Mouse (Mus musculus): ENCODE measurements around the gene Podxl2. TPM values are rescaled to one million over a fixed set of nuclear protein-coding genes. Genes with fewer than 3 reads are reported as not detected.
A peak's percentile ranks its signal among the peaks of the same experiment; 100 is the strongest.

Podxl2 gene
- polyA plus RNA-seq, 1 experiment from 2014 or later, result 525 TPM

DNA sequence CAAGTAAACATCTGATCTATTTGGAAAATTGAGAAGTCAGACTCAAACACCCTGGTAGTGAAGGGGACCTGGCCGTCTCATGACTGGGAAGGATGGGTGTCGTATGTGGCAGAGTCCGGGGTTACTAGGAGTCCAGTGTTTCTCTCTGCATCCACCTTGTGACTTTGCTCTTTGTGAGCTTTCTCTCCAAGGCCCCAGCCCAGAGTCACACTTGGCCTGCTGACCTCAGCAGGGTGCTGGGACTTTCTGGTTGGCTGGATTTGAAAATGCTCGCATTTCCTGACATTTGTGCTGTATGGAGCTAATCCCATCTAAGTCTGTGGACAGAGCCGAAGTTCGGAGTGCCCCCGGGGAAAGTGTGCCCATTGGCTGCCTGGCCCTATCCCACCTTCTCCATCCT lies 30.2 kb upstream of the Podxl2 start:
- WGBS, result 87% methylated on average over 7 of the region's 7 CpGs
- ATAC-seq (ENCODE audit: low FRiP score), result no peak
- H3K9ac ChIP-seq, result no peak overlapping the region
- DNase-seq (ENCODE audit: low spot score), result no peak
- H3K4me3 ChIP-seq (replicated peaks; ENCODE audit: low read length), result no peak overlapping the region
- peaks cover 23% of the 10 kb centered on the region for H3K4me1 ChIP-seq (replicated peaks; ENCODE audit: control insufficient read depth, insufficient read depth, low read length)
- H3K9me3 ChIP-seq (ENCODE audit: control insufficient read depth, low read length), result no peaks in the 10 kb centered on the region
- H3K27me3 ChIP-seq (ENCODE audit: control insufficient read depth, insufficient read depth, low read length), result no peaks in the 10 kb centered on the region
- H3K36me3 ChIP-seq (replicated peaks; ENCODE audit: control insufficient read depth, insufficient read depth), result peaks cover 3% of the 10 kb centered on the region; the same call in 1 of the 2 replicates
- H3K27ac ChIP-seq, result no peak overlapping the region
- no peak overlapping the region for H3K4me2 ChIP-seq (replicated peaks)

GRCm38 (mm10) chr6:88904456-88904974 lies 29.7 kb upstream of the Podxl2 start:
- peaks cover 23% of the 10 kb centered on the region for H3K4me1 ChIP-seq (replicated peaks; ENCODE audit: control insufficient read depth, insufficient read depth, low read length)
- no peaks in the 10 kb centered on the region; the same call in 1 of the 2 replicates for H3K36me3 ChIP-seq (replicated peaks; ENCODE audit: control insufficient read depth, insufficient read depth)
- H3K27me3 ChIP-seq (ENCODE audit: control insufficient read depth, insufficient read depth, low read length), result no peaks in the 10 kb centered on the region
- WGBS, result 93% methylated on average over 4 of the region's 4 CpGs
- H3K4me2 ChIP-seq (replicated peaks), result no peak overlapping the region
- no peak overlapping the region for H3K9ac ChIP-seq
- no peaks in the 10 kb centered on the region for H3K9me3 ChIP-seq (ENCODE audit: control insufficient read depth, low read length)
- DNase-seq (ENCODE audit: low spot score) (no peak), ATAC-seq (ENCODE audit: low FRiP score) (no peak)
- H3K4me3 ChIP-seq (replicated peaks; ENCODE audit: low read length), result no peak overlapping the region
- H3K27ac ChIP-seq, result no peak overlapping the region

DNA sequence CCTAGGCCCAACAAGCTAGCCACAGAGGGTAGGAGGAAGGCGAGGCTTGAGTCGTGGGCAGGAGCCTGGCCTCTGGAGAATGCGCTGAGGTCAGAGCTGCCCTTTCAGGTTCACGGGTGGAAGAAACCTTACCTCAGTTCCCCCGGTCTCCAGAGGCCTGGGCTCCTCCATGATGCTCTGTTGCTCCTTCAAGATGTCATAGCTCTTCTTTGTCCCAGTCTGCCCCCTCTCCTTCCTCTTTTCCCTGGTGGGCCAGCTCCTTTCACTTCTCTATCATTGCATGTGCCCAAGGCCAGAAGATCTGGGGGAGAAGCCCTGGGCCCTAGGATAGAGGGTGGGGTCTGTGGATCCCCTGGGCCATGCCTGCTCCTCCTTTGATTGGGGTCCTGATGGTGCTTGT lies 28.9 kb upstream of the Podxl2 start:
- DNase-seq (ENCODE audit: low spot score) (no peak), ATAC-seq (ENCODE audit: low FRiP score) (no peak)
- H3K4me3 ChIP-seq (replicated peaks; ENCODE audit: low read length), result no peak overlapping the region; the same call in 1 of the 2 replicates
- 82% methylated on average over 5 of the region's 5 CpGs for WGBS
- no peak overlapping the region for H3K27ac ChIP-seq
- no peaks in the 10 kb centered on the region for H3K27me3 ChIP-seq (ENCODE audit: control insufficient read depth, insufficient read depth, low read length)
- peak overlapping the region; percentile 98 for H3K4me2 ChIP-seq (replicated peaks)
- no peaks in the 10 kb centered on the region for H3K36me3 ChIP-seq (replicated peaks; ENCODE audit: control insufficient read depth, insufficient read depth)
- peaks cover 23% of the 10 kb centered on the region for H3K4me1 ChIP-seq (replicated peaks; ENCODE audit: control insufficient read depth, insufficient read depth, low read length)
- no peaks in the 10 kb centered on the region for H3K9me3 ChIP-seq (ENCODE audit: control insufficient read depth, low read length)
- peak overlapping the region; percentile 75; the same call in 1 of the 2 replicates for H3K9ac ChIP-seq

GRCm38 (mm10) chr6:88901947-88902820 lies 27.3 kb upstream of the Podxl2 start, which contains the start of gene Tpra1:
TSS of gene Tpra1 (plus strand) at chr6:88902251.
- under 1% methylated on average over 66 of the region's 66 CpGs for WGBS
- no peaks in the 10 kb centered on the region for H3K27me3 ChIP-seq (ENCODE audit: control insufficient read depth, insufficient read depth, low read length)
- no peaks in the 10 kb centered on the region for H3K36me3 ChIP-seq (replicated peaks; ENCODE audit: control insufficient read depth, insufficient read depth)
- H3K4me1 ChIP-seq (replicated peaks; ENCODE audit: control insufficient read depth, insufficient read depth, low read length), result peaks cover 26% of the 10 kb centered on the region
- no peaks in the 10 kb centered on the region for H3K9me3 ChIP-seq (ENCODE audit: control insufficient read depth, low read length)
- H3K27ac ChIP-seq, result peak within 1 kb of the TSS; percentile 77
- peak within 1 kb of the TSS; percentile 57 for H3K4me3 ChIP-seq (replicated peaks; ENCODE audit: low read length)
- peak within 1 kb of the TSS; percentile 75 for H3K9ac ChIP-seq
- ATAC-seq (ENCODE audit: low FRiP score), result peak; percentile 89
- H3K4me2 ChIP-seq (replicated peaks), result peak within 1 kb of the TSS; percentile 98
- DNase-seq (ENCODE audit: low spot score), result peak; percentile 95

- Histone ChIP-seq H3K27ac (peak overlapping the region; percentile 66), H3K4me1 (replicated peaks; ENCODE audit: control insufficient read depth, insufficient read depth, low read length) (peaks cover 26% of the 10 kb centered on the region), H3K4me3 (replicated peaks; ENCODE audit: low read length) (peak overlapping the region; percentile 57), H3K27me3 (ENCODE audit: control insufficient read depth, insufficient read depth, low read length) (no peaks in the 10 kb centered on the region), H3K4me2 (replicated peaks) (peak overlapping the region; percentile 98), H3K9ac (peak overlapping the region; percentile 75), H3K9me3 (ENCODE audit: control insufficient read depth, low read length) (no peaks in the 10 kb centered on the region), H3K36me3 (replicated peaks; ENCODE audit: control insufficient read depth, insufficient read depth) (no peaks in the 10 kb centered on the region)
- DNase-seq (ENCODE audit: low spot score) (no peak), ATAC-seq (ENCODE audit: low FRiP score) (peak; percentile 1; the same call in 1 of the 2 replicates)
- WGBS, result 10% methylated on average over 5 of the region's 5 CpGs
Measured at GRCm38 (mm10) chr6:88901471-88901870, 26.6 kb upstream of the Podxl2 start.

- Histone ChIP-seq H3K9ac (no peak overlapping the region), H3K27me3 (ENCODE audit: control insufficient read depth, insufficient read depth, low read length) (no peaks in the 10 kb centered on the region), H3K4me3 (replicated peaks; ENCODE audit: low read length) (no peak overlapping the region), H3K36me3 (replicated peaks; ENCODE audit: control insufficient read depth, insufficient read depth) (no peaks in the 10 kb centered on the region; the same call in 1 of the 2 replicates), H3K4me2 (replicated peaks) (no peak overlapping the region), H3K27ac (no peak overlapping the region), H3K9me3 (ENCODE audit: control insufficient read depth, low read length) (no peaks in the 10 kb centered on the region), H3K4me1 (replicated peaks; ENCODE audit: control insufficient read depth, insufficient read depth, low read length) (peaks cover 26% of the 10 kb centered on the region)
- DNase-seq (ENCODE audit: low spot score) (no peak), ATAC-seq (ENCODE audit: low FRiP score) (no peak)
- WGBS, result 95% methylated on average over 2 of the region's 2 CpGs
Measured at GRCm38 (mm10) chr6:88899628-88900027, 24.8 kb upstream of the Podxl2 start.

GRCm38 (mm10) chr6:88899086-88899485 lies 24.2 kb upstream of the Podxl2 start:
- no peak overlapping the region for H3K9ac ChIP-seq
- no peaks in the 10 kb centered on the region for H3K9me3 ChIP-seq (ENCODE audit: control insufficient read depth, low read length)
- H3K4me2 ChIP-seq (replicated peaks), result peak overlapping the region; percentile 88
- H3K36me3 ChIP-seq (replicated peaks; ENCODE audit: control insufficient read depth, insufficient read depth), result no peaks in the 10 kb centered on the region; the same call in 1 of the 2 replicates
- ATAC-seq (ENCODE audit: low FRiP score) (no peak), DNase-seq (ENCODE audit: low spot score) (no peak)
- no peak overlapping the region for H3K27ac ChIP-seq
- H3K4me3 ChIP-seq (replicated peaks; ENCODE audit: low read length), result peak overlapping the region; percentile 49; the same call in 1 of the 2 replicates
- no peaks in the 10 kb centered on the region for H3K27me3 ChIP-seq (ENCODE audit: control insufficient read depth, insufficient read depth, low read length)
- H3K4me1 ChIP-seq (replicated peaks; ENCODE audit: control insufficient read depth, insufficient read depth, low read length), result peaks cover 24% of the 10 kb centered on the region
- WGBS, result 61% methylated on average over 4 of the region's 4 CpGs

DNA sequence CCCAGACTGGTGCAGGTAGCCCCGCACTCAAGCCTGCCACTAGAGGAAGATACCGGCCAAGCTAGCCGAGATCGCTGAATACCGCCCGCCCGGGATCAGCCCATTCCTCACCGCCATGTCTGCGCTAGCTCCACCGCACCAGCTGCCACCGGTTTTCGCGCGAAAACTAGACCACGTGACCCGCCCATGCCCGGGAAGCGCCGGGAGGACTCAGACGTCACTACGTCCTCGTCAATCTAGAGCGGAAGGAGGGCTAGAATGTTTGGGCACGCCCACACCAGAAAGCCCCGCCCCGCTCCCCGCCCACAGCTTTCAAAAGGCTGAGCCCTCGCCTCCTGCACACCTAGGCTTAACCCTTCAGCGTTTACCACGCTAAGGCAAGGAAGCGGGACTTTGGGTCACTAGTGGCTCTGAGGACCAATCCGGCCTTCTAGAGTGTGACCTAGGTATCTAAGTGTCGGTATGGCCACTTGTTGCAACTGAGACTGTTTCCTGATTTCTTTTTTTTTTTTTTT lies 23.7 kb upstream of the Podxl2 start, which contains the start of gene Mcm2:
Gene Mcm2, minus strand, starts transcription at position 247 of the 515 bp plus-strand sequence.
- Histone ChIP-seq H3K4me3 (replicated peaks; ENCODE audit: low read length) (peak within 1 kb of the TSS; percentile 49), H3K4me2 (replicated peaks) (peak within 1 kb of the TSS; percentile 88), H3K9me3 (ENCODE audit: control insufficient read depth, low read length) (no peaks in the 10 kb centered on the region), H3K27ac (peak within 1 kb of the TSS; percentile 74), H3K4me1 (replicated peaks; ENCODE audit: control insufficient read depth, insufficient read depth, low read length) (peaks cover 19% of the 10 kb centered on the region), H3K27me3 (ENCODE audit: control insufficient read depth, insufficient read depth, low read length) (no peaks in the 10 kb centered on the region), H3K36me3 (replicated peaks; ENCODE audit: control insufficient read depth, insufficient read depth) (no peaks in the 10 kb centered on the region; the same call in 1 of the 2 replicates), H3K9ac (peak within 1 kb of the TSS; percentile 64)
- DNase-seq (ENCODE audit: low spot score) (peak; percentile 93), ATAC-seq (ENCODE audit: low FRiP score) (peak; percentile 78)
- WGBS, result under 1% methylated on average over 33 of the region's 33 CpGs

DNA sequence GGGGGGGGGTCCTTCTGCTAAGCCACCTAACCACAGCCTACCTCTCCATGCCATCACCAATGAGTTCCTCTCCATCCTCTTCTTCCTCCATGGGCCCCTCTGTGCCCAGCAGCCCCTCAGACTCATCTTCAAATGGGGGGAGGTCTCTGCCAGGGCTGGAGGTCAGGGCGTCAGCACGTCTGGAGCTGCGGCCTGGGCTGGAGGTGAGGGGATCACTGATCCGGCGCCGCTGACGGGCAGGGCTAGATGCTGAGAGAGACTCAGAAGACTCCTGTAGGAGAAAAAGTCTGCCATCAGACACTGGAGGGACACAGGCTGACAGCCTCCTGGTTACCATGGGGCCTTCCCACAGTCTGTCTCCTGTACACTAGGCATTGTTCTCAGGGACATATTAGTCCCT lies 22.4 kb upstream of the Podxl2 start:
- DNase-seq (ENCODE audit: low spot score) (no peak), ATAC-seq (ENCODE audit: low FRiP score) (no peak)
- Histone ChIP-seq H3K9me3 (ENCODE audit: control insufficient read depth, low read length) (no peaks in the 10 kb centered on the region), H3K36me3 (replicated peaks; ENCODE audit: control insufficient read depth, insufficient read depth) (peaks cover 2% of the 10 kb centered on the region; the same call in 1 of the 2 replicates), H3K4me1 (replicated peaks; ENCODE audit: control insufficient read depth, insufficient read depth, low read length) (peaks cover 10% of the 10 kb centered on the region), H3K9ac (no peak overlapping the region), H3K4me3 (replicated peaks; ENCODE audit: low read length) (no peak overlapping the region), H3K27ac (no peak overlapping the region), H3K4me2 (replicated peaks) (peak overlapping the region; percentile 88), H3K27me3 (ENCODE audit: control insufficient read depth, insufficient read depth, low read length) (no peaks in the 10 kb centered on the region)
- WGBS, result 60% methylated on average over 7 of the region's 7 CpGs

Measured in hindbrain, embryonic 14.5 days (tissue).